ENCODE assay signal across 29 mouse cellular contexts in genomic region chr8:128329502-128329901, GRCm38 (mm10).
"Had no signal": no experiment of that assay in that cellular context is flagged by ENCODE, and none has a peak within 500 bp of the region (broad histone marks: within the 10 kb centered on the region; RNA-seq: fewer than 3 reads in every experiment).

No protein-coding gene starts in this region.

- H3K4me1 ChIP-seq: embryonic facial prominence, embryonic 15.5 days; forebrain, embryonic 12.5 days; forebrain, embryonic 13.5 days; forebrain, embryonic 15.5 days had no signal

- H3K4me3 ChIP-seq: embryonic facial prominence, embryonic 10.5 days; embryonic facial prominence, embryonic 12.5 days; embryonic facial prominence, embryonic 13.5 days; embryonic facial prominence, embryonic 15.5 days; erythroblast, embryonic 14.5 days; forebrain, embryonic 10.5 days; forebrain, embryonic 12.5 days; forebrain, embryonic 13.5 days; forebrain, embryonic 15.5 days; gastrocnemius, adult 2 months; heart, adult 2 months had no signal

- H3K4me2 ChIP-seq: embryonic facial prominence, embryonic 12.5 days; embryonic facial prominence, embryonic 13.5 days; embryonic facial prominence, embryonic 15.5 days; forebrain, embryonic 12.5 days; forebrain, embryonic 13.5 days; forebrain, embryonic 15.5 days had no signal

- H3K9ac ChIP-seq: embryonic facial prominence, embryonic 12.5 days; embryonic facial prominence, embryonic 13.5 days; embryonic facial prominence, embryonic 15.5 days; forebrain, embryonic 12.5 days; forebrain, embryonic 13.5 days; forebrain, embryonic 15.5 days; forebrain, postnatal 0 days had no signal

- H3K27me3 ChIP-seq: embryonic facial prominence, embryonic 12.5 days; embryonic facial prominence, embryonic 13.5 days; embryonic facial prominence, embryonic 15.5 days; forebrain, embryonic 12.5 days; forebrain, embryonic 13.5 days; forebrain, embryonic 15.5 days had no signal

- ATAC-seq: forebrain, embryonic 13.5 days; forebrain, embryonic 14.5 days; forebrain, embryonic 15.5 days; forebrain, embryonic 16.5 days; forebrain, postnatal 0 days had no signal

- H3K27ac ChIP-seq: embryonic facial prominence, embryonic 10.5 days; embryonic facial prominence, embryonic 12.5 days; embryonic facial prominence, embryonic 13.5 days; embryonic facial prominence, embryonic 15.5 days; forebrain, embryonic 10.5 days; forebrain, embryonic 12.5 days; forebrain, embryonic 13.5 days; forebrain, embryonic 15.5 days; gastrocnemius, adult 2 months; heart, adult 2 months had no signal

- H3K36me3 ChIP-seq: embryonic facial prominence, embryonic 10.5 days; embryonic facial prominence, embryonic 12.5 days; embryonic facial prominence, embryonic 13.5 days; embryonic facial prominence, embryonic 15.5 days; forebrain, embryonic 10.5 days; forebrain, embryonic 12.5 days; forebrain, embryonic 15.5 days had no signal

- H3K9me3 ChIP-seq: embryonic facial prominence, embryonic 10.5 days; embryonic facial prominence, embryonic 12.5 days; embryonic facial prominence, embryonic 13.5 days; embryonic facial prominence, embryonic 15.5 days; forebrain, embryonic 10.5 days; forebrain, embryonic 12.5 days; forebrain, embryonic 13.5 days; forebrain, embryonic 15.5 days had no signal

- DNase-seq: cerebellum, adult 2 months; cerebellum, adult 8-10 months; cerebellum, adult 9-10 months; cerebellum, adult 9-11 months; cerebellum, postnatal 10 days; cerebellum, postnatal 14 days; cerebellum, postnatal 25 days; cerebellum, postnatal 36 days; embryo, embryonic 11 days; forebrain, postnatal 0 days; gastrocnemius, adult 2 months; gastrocnemius, postnatal 10 days; gastrocnemius, postnatal 14 days; gastrocnemius, postnatal 25 days; gastrocnemius, postnatal 36 days; heart, adult 11 months; heart, adult 18-20 months; heart, adult 2 months had no signal
